Mouse (Mus musculus): ENCODE measurements around the gene Specc1. TPM values are rescaled to one million over a fixed set of nuclear protein-coding genes. Genes with fewer than 3 reads are reported as not detected.

Specc1 gene
- polyA plus RNA-seq, 1 experiment from 2014 or later: 8.0 TPM

GRCm38 (mm10) chr11:62166503-62166902 lies 209.9 kb downstream of the Specc1 start:
- Histone ChIP-seq H3K4me1 (ENCODE audit: control insufficient read depth, insufficient read depth, low read length) (no peaks in the 10 kb centered on the region), H3K4me2 (ENCODE audit: low read length) (no peak overlapping the region), H3K36me3 (ENCODE audit: control insufficient read depth, insufficient read depth, low read length) (no peaks in the 10 kb centered on the region), H3K27me3 (ENCODE audit: control insufficient read depth, insufficient read depth, low read depth, low read length) (no peaks in the 10 kb centered on the region), H3K4me3 (ENCODE audit: low read depth, low read length) (no peak overlapping the region), H3K9me3 (replicated peaks; ENCODE audit: control insufficient read depth, low read length, poor library complexity, severe bottlenecking) (no peaks in the 10 kb centered on the region), H3K27ac (ENCODE audit: low read length) (no peak overlapping the region), H3K9ac (ENCODE audit: low read depth, low read length) (no peak overlapping the region)
- 66% methylated on average over 3 of the region's 3 CpGs for WGBS
- no peak for ATAC-seq

GRCm38 (mm10) chr11:62168146-62168545 lies 211.6 kb downstream of the Specc1 start:
- Histone ChIP-seq H3K4me1 (ENCODE audit: control insufficient read depth, insufficient read depth, low read length) (no peaks in the 10 kb centered on the region), H3K36me3 (ENCODE audit: control insufficient read depth, insufficient read depth, low read length) (no peaks in the 10 kb centered on the region), H3K27ac (ENCODE audit: low read length) (no peak overlapping the region), H3K4me3 (ENCODE audit: low read depth, low read length) (no peak overlapping the region), H3K4me2 (ENCODE audit: low read length) (no peak overlapping the region), H3K27me3 (ENCODE audit: control insufficient read depth, insufficient read depth, low read depth, low read length) (no peaks in the 10 kb centered on the region), H3K9me3 (replicated peaks; ENCODE audit: control insufficient read depth, low read length, poor library complexity, severe bottlenecking) (no peaks in the 10 kb centered on the region), H3K9ac (ENCODE audit: low read depth, low read length) (no peak overlapping the region)
- ATAC-seq: no peak
- WGBS: 85% methylated on average over 3 of the region's 3 CpGs

GRCm38 (mm10) chr11:62177395-62178113 lies 221.0 kb downstream of the Specc1 start:
- no peak overlapping the region for H3K4me3 ChIP-seq (ENCODE audit: low read depth, low read length)
- no peaks in the 10 kb centered on the region for H3K27me3 ChIP-seq (ENCODE audit: control insufficient read depth, insufficient read depth, low read depth, low read length)
- no peak overlapping the region for H3K9ac ChIP-seq (ENCODE audit: low read depth, low read length)
- H3K36me3 ChIP-seq (ENCODE audit: control insufficient read depth, insufficient read depth, low read length): 0 out of 2 replicates have a peak, but pooled peaks cover 2% of the 10 kb centered on the region
- WGBS: 94% methylated on average over 10 of the region's 10 CpGs
- no peak for ATAC-seq
- H3K27ac ChIP-seq (ENCODE audit: low read length): no peak overlapping the region
- H3K4me2 ChIP-seq (ENCODE audit: low read length): no peak overlapping the region
- no peaks in the 10 kb centered on the region for H3K4me1 ChIP-seq (ENCODE audit: control insufficient read depth, insufficient read depth, low read length)
- no peaks in the 10 kb centered on the region for H3K9me3 ChIP-seq (replicated peaks; ENCODE audit: control insufficient read depth, low read length, poor library complexity, severe bottlenecking)

- Histone ChIP-seq H3K4me2 (ENCODE audit: low read length) (no peak overlapping the region), H3K27me3 (ENCODE audit: control insufficient read depth, insufficient read depth, low read depth, low read length) (no peaks in the 10 kb centered on the region), H3K36me3 (ENCODE audit: control insufficient read depth, insufficient read depth, low read length) (0 out of 2 replicates have a peak, but pooled peaks cover 2% of the 10 kb centered on the region), H3K9me3 (replicated peaks; ENCODE audit: control insufficient read depth, low read length, poor library complexity, severe bottlenecking) (no peaks in the 10 kb centered on the region), H3K4me3 (ENCODE audit: low read depth, low read length) (no peak overlapping the region), H3K9ac (ENCODE audit: low read depth, low read length) (no peak overlapping the region), H3K4me1 (ENCODE audit: control insufficient read depth, insufficient read depth, low read length) (no peaks in the 10 kb centered on the region), H3K27ac (ENCODE audit: low read length) (no peak overlapping the region)
- no peak for ATAC-seq
- WGBS: 95% methylated on average over 6 of the region's 6 CpGs
Observed at GRCm38 (mm10) chr11:62180791-62181190, 224.2 kb downstream of the Specc1 start.

GRCm38 (mm10) chr11:62184900-62185299 lies 228.3 kb downstream of the Specc1 start:
- ATAC-seq: no peak
- Histone ChIP-seq H3K36me3 (ENCODE audit: control insufficient read depth, insufficient read depth, low read length) (0 out of 2 replicates have a peak, but pooled peaks cover 1% of the 10 kb centered on the region), H3K27ac (ENCODE audit: low read length) (no peak overlapping the region), H3K9ac (ENCODE audit: low read depth, low read length) (no peak overlapping the region), H3K4me1 (ENCODE audit: control insufficient read depth, insufficient read depth, low read length) (no peaks in the 10 kb centered on the region), H3K4me2 (ENCODE audit: low read length) (no peak overlapping the region), H3K4me3 (ENCODE audit: low read depth, low read length) (no peak overlapping the region), H3K9me3 (replicated peaks; ENCODE audit: control insufficient read depth, low read length, poor library complexity, severe bottlenecking) (no peaks in the 10 kb centered on the region), H3K27me3 (ENCODE audit: control insufficient read depth, insufficient read depth, low read depth, low read length) (no peaks in the 10 kb centered on the region)
- WGBS: 90% methylated on average over 4 of the region's 4 CpGs

- Histone ChIP-seq H3K27me3 (ENCODE audit: control insufficient read depth, insufficient read depth, low read depth, low read length) (no peaks in the 10 kb centered on the region), H3K9me3 (replicated peaks; ENCODE audit: control insufficient read depth, low read length, poor library complexity, severe bottlenecking) (no peaks in the 10 kb centered on the region), H3K4me3 (ENCODE audit: low read depth, low read length) (no peak overlapping the region), H3K27ac (ENCODE audit: low read length) (no peak overlapping the region), H3K4me2 (ENCODE audit: low read length) (no peak overlapping the region), H3K9ac (ENCODE audit: low read depth, low read length) (no peak overlapping the region), H3K36me3 (ENCODE audit: control insufficient read depth, insufficient read depth, low read length) (no peaks in the 10 kb centered on the region), H3K4me1 (ENCODE audit: control insufficient read depth, insufficient read depth, low read length) (no peaks in the 10 kb centered on the region)
- 93% methylated on average over 8 of the region's 8 CpGs for WGBS
- ATAC-seq: no peak
Observed at GRCm38 (mm10) chr11:62187074-62187473, 230.5 kb downstream of the Specc1 start.

- WGBS: 90% methylated on average over 3 of the region's 3 CpGs
- no peaks in the 10 kb centered on the region for H3K36me3 ChIP-seq (ENCODE audit: control insufficient read depth, insufficient read depth, low read length)
- ATAC-seq: no peak
- H3K4me2 ChIP-seq (ENCODE audit: low read length): no peak overlapping the region
- H3K4me3 ChIP-seq (ENCODE audit: low read depth, low read length): no peak overlapping the region
- no peak overlapping the region for H3K9ac ChIP-seq (ENCODE audit: low read depth, low read length)
- no peaks in the 10 kb centered on the region for H3K9me3 ChIP-seq (replicated peaks; ENCODE audit: control insufficient read depth, low read length, poor library complexity, severe bottlenecking)
- H3K27ac ChIP-seq (ENCODE audit: low read length): no peak overlapping the region
- H3K4me1 ChIP-seq (ENCODE audit: control insufficient read depth, insufficient read depth, low read length): no peaks in the 10 kb centered on the region
- H3K27me3 ChIP-seq (ENCODE audit: control insufficient read depth, insufficient read depth, low read depth, low read length): no peaks in the 10 kb centered on the region
Observed at GRCm38 (mm10) chr11:62192050-62192449, 235.5 kb downstream of the Specc1 start.

- H3K4me2 ChIP-seq (ENCODE audit: low read length): no peak overlapping the region
Observed at GRCm38 (mm10) chr11:62193116-62193515, 236.6 kb downstream of the Specc1 start.

GRCm38 (mm10) chr11:62194217-62194616 lies 237.7 kb downstream of the Specc1 start:
- H3K4me2 ChIP-seq (ENCODE audit: low read length): no peak overlapping the region
- H3K4me1 ChIP-seq (ENCODE audit: control insufficient read depth, insufficient read depth, low read length): no peaks in the 10 kb centered on the region
- H3K9me3 ChIP-seq (replicated peaks; ENCODE audit: control insufficient read depth, low read length, poor library complexity, severe bottlenecking): no peaks in the 10 kb centered on the region
- H3K36me3 ChIP-seq (ENCODE audit: control insufficient read depth, insufficient read depth, low read length): no peaks in the 10 kb centered on the region
- H3K4me3 ChIP-seq (ENCODE audit: low read depth, low read length): no peak overlapping the region
- no peak for ATAC-seq
- H3K27me3 ChIP-seq (ENCODE audit: control insufficient read depth, insufficient read depth, low read depth, low read length): no peaks in the 10 kb centered on the region
- no peak overlapping the region for H3K27ac ChIP-seq (ENCODE audit: low read length)
- no peak overlapping the region for H3K9ac ChIP-seq (ENCODE audit: low read depth, low read length)

More at GRCm38 (mm10) chr11:62193116-62193515, 236.6 kb downstream of the Specc1 start:
- no peak overlapping the region for H3K9ac ChIP-seq (ENCODE audit: low read depth, low read length)
- H3K36me3 ChIP-seq (ENCODE audit: control insufficient read depth, insufficient read depth, low read length): no peaks in the 10 kb centered on the region
- H3K4me3 ChIP-seq (ENCODE audit: low read depth, low read length): no peak overlapping the region
- H3K4me1 ChIP-seq (ENCODE audit: control insufficient read depth, insufficient read depth, low read length): no peaks in the 10 kb centered on the region
- 86% methylated on average over 3 of the region's 3 CpGs for WGBS
- ATAC-seq: no peak
- no peak overlapping the region for H3K27ac ChIP-seq (ENCODE audit: low read length)
- no peaks in the 10 kb centered on the region for H3K9me3 ChIP-seq (replicated peaks; ENCODE audit: control insufficient read depth, low read length, poor library complexity, severe bottlenecking)
- H3K27me3 ChIP-seq (ENCODE audit: control insufficient read depth, insufficient read depth, low read depth, low read length): no peaks in the 10 kb centered on the region

Data from midbrain, embryonic 16.5 days (tissue).